Mouse (Mus musculus) heart, postnatal 0 days (tissue): Measurements from ENCODE around the gene Sf3a2. TPM values are rescaled to one million over a fixed set of nuclear protein-coding genes. Genes with fewer than 3 reads are reported as not detected.

Source experiments
- ATAC-seq: fragments of 200-750 bp; cut with Nextera tagmentation; 2 replicates; pipeline ENCODE4 v1.8.0; 2017; ENCODE audit warnings: low read depth, moderate number of reproducible peaks, moderate library complexity; ENCODE audit not compliant: insufficient read depth
- DNase-seq: peaks from one replicate; pipeline ENCODE4 v3.0.0-alpha.2; 2016; ENCODE audit warnings: low spot score
- H3K27ac ChIP-seq: fragments of 300-500 bp; sonication (generic); 2 replicates; pipeline ENCODE4 v1.5.1; 2014; ENCODE audit warnings: low read depth, mild to moderate bottlenecking
- H3K27me3 ChIP-seq: fragments of 300-500 bp; sonication (generic); 2 replicates; pipeline ENCODE4 v1.6.1; 2014; ENCODE audit warnings: low read length, mixed read lengths; ENCODE audit not compliant: control insufficient read depth, insufficient read depth
- H3K36me3 ChIP-seq: fragments of 300-500 bp; sonication (generic); replicated peaks from 2 replicates; pipeline ENCODE4 v1.6.1; 2014; ENCODE audit warnings: low read length, mixed read lengths; ENCODE audit not compliant: control insufficient read depth, insufficient read depth
- H3K4me1 ChIP-seq: fragments of 300-500 bp; sonication (generic); 2 replicates; pipeline ENCODE4 v1.6.1; 2014; ENCODE audit warnings: antibody characterized with exemption; ENCODE audit not compliant: control insufficient read depth, insufficient read depth
- H3K4me2 ChIP-seq: fragments of 300-500 bp; sonication (generic); 2 replicates; pipeline ENCODE4 v1.6.1; 2014; ENCODE audit warnings: low read depth, mild to moderate bottlenecking, low read length, moderate library complexity
- H3K4me3 ChIP-seq: fragments of 300-500 bp; sonication (generic); 2 replicates; pipeline ENCODE4 v1.5.1; 2014; ENCODE audit warnings: low read depth, low read length
- H3K9ac ChIP-seq: fragments of 300-500 bp; sonication (generic); replicated peaks from 2 replicates; pipeline ENCODE4 v1.6.1; 2014; ENCODE audit warnings: low read depth, low read length, mixed read lengths
- H3K9me3 ChIP-seq: fragments of 300-500 bp; sonication (generic); replicated peaks from 2 replicates; pipeline ENCODE4 v1.6.1; 2016; ENCODE audit warnings: low read length; ENCODE audit not compliant: control insufficient read depth
- CTCF ChIP-seq: IDR thresholded peaks from 2 replicates; pipeline ENCODE4 v1.5.1; 2016; ENCODE audit warnings: antibody characterized with exemption, control low read depth, low read depth
- EP300 ChIP-seq: IDR thresholded peaks from 2 replicates; pipeline ENCODE4 v1.6.1; 2016; ENCODE audit warnings: antibody characterized with exemption, low read depth
- WGBS: fragments of 180-500 bp; shearing (Covaris S2); extraction: QIAGEN DNeasy Blood & Tissue Kit; methylation state at CpG from one replicate; pipeline ENCODE4 v1.1.7; 2014; 5-methylcytosine and 5-hydroxymethylcytosine counted together
- microRNA counts: library from miRNA; unstranded; fragments of <30 nt; microRNA quantifications from one replicate; lab custom pipeline; 2015
- microRNA-seq: library from miRNA; unstranded; fragments of <30 nt; microRNA quantifications from one replicate; pipeline ENCODE4, GENCODE M21; 2016
- polyA plus RNA-seq: library from polyadenylated mRNA; unstranded; fragments of >200 nt; fragmentation: Nextera tagmentation; extraction: Ambion mirVana; gene quantifications from 2 replicates; pipeline ENCODE4 v1.2.1, GENCODE M21; 2015
- total RNA-seq: library from RNA; depleted of rRNA; stranded (reverse); fragments of >200 nt; gene quantifications from 2 replicates; pipeline ENCODE4 v1.2.3, GENCODE M21; 2014; ENCODE audit warnings: low replicate concordance; rRNA removed

Gene Sf3a2
- total and polyA plus RNA-seq, 2 experiments from 2014 or later: 8.8 to 25.2 TPM

- H3K4me3 ChIP-seq: no peak overlapping the region
- no peak for DNase-seq
- H3K9ac ChIP-seq: no peak overlapping the region
- H3K27me3 ChIP-seq: peaks cover 16% of the 10 kb centered on the region
- H3K4me2 ChIP-seq: no peak overlapping the region
- ATAC-seq: peak; percentile 43
- H3K9me3 ChIP-seq: no peaks in the 10 kb centered on the region
- peaks cover 8% of the 10 kb centered on the region for H3K4me1 ChIP-seq
- WGBS: 9% methylated on average over 10 of the region's 10 CpGs
- H3K27ac ChIP-seq: no peak overlapping the region
- H3K36me3 ChIP-seq: peaks cover 17% of the 10 kb centered on the region
- no peak for TF ChIP-seq CTCF
- TF ChIP-seq EP300: no peak
Measured at GRCm38 (mm10) chr10:80848571-80848970, 50.6 kb downstream of the Sf3a2 start.

MicroRNAs encoded within 50 kb of the gene (microRNA counts, 519-probe panel; counts per million panel counts)
- microRNA mmu-miR-1982 (lab: Ali Mortazavi, UCI): not detected

Small RNA genes lying within 50 kb of the gene (microRNA-seq; reads per million reads assigned to microRNA genes)
- gene Mir1982: 11.6 reads per million, percentile 31 among the genes with 10 or more reads in this experiment

Other genes with a start within 250 kb of the Sf3a2 start
- 13.1 and 17.6 TPM in 2 replicates for gene Rexo1, start 236.6 kb upstream of the Sf3a2 start, total RNA-seq
- 7.6 TPM in 2 replicates for gene Rexo1, start 236.6 kb upstream of the Sf3a2 start, polyA plus RNA-seq
- 9.3 TPM in 2 replicates for gene Klf16, start 220.9 kb upstream of the Sf3a2 start, total RNA-seq
- gene Klf16, start 220.9 kb upstream of the Sf3a2 start, polyA plus RNA-seq: 3.1 and 3.5 TPM in 2 replicates
- gene Abhd17a, start 207.9 kb upstream of the Sf3a2 start, total RNA-seq: 194 and 462 TPM in 2 replicates
- 88.2 and 88.6 TPM in 2 replicates for gene Abhd17a, start 207.9 kb upstream of the Sf3a2 start, polyA plus RNA-seq
- 25.8 and 44.5 TPM in 2 replicates for gene Scamp4, start 195.3 kb upstream of the Sf3a2 start, total RNA-seq
- gene Scamp4, start 195.3 kb upstream of the Sf3a2 start, polyA plus RNA-seq: 39.2 and 39.8 TPM in 2 replicates
- gene Adat3, start 195.3 kb upstream of the Sf3a2 start, total RNA-seq: 1.6 and 4.5 TPM in 2 replicates
- 1.8 and 2.7 TPM in 2 replicates for gene Adat3, start 195.3 kb upstream of the Sf3a2 start, polyA plus RNA-seq
- gene Gm49322, start 192.2 kb upstream of the Sf3a2 start, total RNA-seq: 0.23 and 1.3 TPM in 2 replicates
- gene Gm49322, start 192.2 kb upstream of the Sf3a2 start, polyA plus RNA-seq: 0.33 and 0.38 TPM in 2 replicates
- gene Csnk1g2, start 175.4 kb upstream of the Sf3a2 start, total RNA-seq: 141 and 149 TPM in 2 replicates
- 69.1 and 75.6 TPM in 2 replicates for gene Csnk1g2, start 175.4 kb upstream of the Sf3a2 start, polyA plus RNA-seq
- 92.2 and 108 TPM in 2 replicates for gene Btbd2, start 141.1 kb upstream of the Sf3a2 start, total RNA-seq
- 36.7 and 40.6 TPM in 2 replicates for gene Btbd2, start 141.1 kb upstream of the Sf3a2 start, polyA plus RNA-seq
- gene Mknk2, start 120.1 kb upstream of the Sf3a2 start, total RNA-seq: 150 and 174 TPM in 2 replicates
- 76.9 and 78.3 TPM in 2 replicates for gene Mknk2, start 120.1 kb upstream of the Sf3a2 start, polyA plus RNA-seq
- gene Mob3a, start 96.2 kb upstream of the Sf3a2 start, total RNA-seq: 15.0 and 15.6 TPM in 2 replicates
- 10.8 and 11.5 TPM in 2 replicates for gene Mob3a, start 96.2 kb upstream of the Sf3a2 start, polyA plus RNA-seq
- gene Izumo4, start 96.0 kb upstream of the Sf3a2 start, total RNA-seq: 6.6 and 6.9 TPM in 2 replicates
- 3.6 and 7.3 TPM in 2 replicates for gene Izumo4, start 96.0 kb upstream of the Sf3a2 start, polyA plus RNA-seq
- 72.7 and 77.9 TPM in 2 replicates for gene Ap3d1, start 55.9 kb upstream of the Sf3a2 start, total RNA-seq
- 31.6 and 34.3 TPM in 2 replicates for gene Ap3d1, start 55.9 kb upstream of the Sf3a2 start, polyA plus RNA-seq
- 19.4 and 32.8 TPM in 2 replicates for gene Dot1l, start 43.0 kb upstream of the Sf3a2 start, total RNA-seq
- 13.1 and 14.0 TPM in 2 replicates for gene Dot1l, start 43.0 kb upstream of the Sf3a2 start, polyA plus RNA-seq
- 29.3 and 50.6 TPM in 2 replicates for gene Plekhj1, start 428 bp downstream of the Sf3a2 start, total RNA-seq
- gene Plekhj1, start 428 bp downstream of the Sf3a2 start, polyA plus RNA-seq: 41.8 and 44.4 TPM in 2 replicates
- 4.0 TPM in 1 of 2 replicates, not detected in the other for gene Amh, start 7.0 kb downstream of the Sf3a2 start, total RNA-seq
- 0.18 and 0.22 TPM in 2 replicates for gene Amh, start 7.0 kb downstream of the Sf3a2 start, polyA plus RNA-seq
- 2.2 TPM in 1 of 2 replicates, not detected in the other for gene Jsrp1, start 15.3 kb downstream of the Sf3a2 start, total RNA-seq
- gene Jsrp1, start 15.3 kb downstream of the Sf3a2 start, polyA plus RNA-seq: 2.3 and 2.7 TPM in 2 replicates
- gene Oaz1, start 28.5 kb downstream of the Sf3a2 start, total RNA-seq: 2,373 and 2,460 TPM in 2 replicates
- 1,975 and 1,990 TPM in 2 replicates for gene Oaz1, start 28.5 kb downstream of the Sf3a2 start, polyA plus RNA-seq
- 0.92 and 4.2 TPM in 2 replicates for gene Lingo3, start 45.8 kb downstream of the Sf3a2 start, total RNA-seq
- gene Lingo3, start 45.8 kb downstream of the Sf3a2 start, polyA plus RNA-seq: 1.1 and 1.5 TPM in 2 replicates
- gene Lsm7, start 57.0 kb downstream of the Sf3a2 start, total RNA-seq: 71.8 and 118 TPM in 2 replicates
- 160 and 162 TPM in 2 replicates for gene Lsm7, start 57.0 kb downstream of the Sf3a2 start, polyA plus RNA-seq
- 35.7 and 44.4 TPM in 2 replicates for gene Sppl2b, start 57.1 kb downstream of the Sf3a2 start, total RNA-seq
- 23.3 and 24.2 TPM in 2 replicates for gene Sppl2b, start 57.1 kb downstream of the Sf3a2 start, polyA plus RNA-seq
- gene Tmprss9, start 73.7 kb downstream of the Sf3a2 start, total RNA-seq: not detected in 2 replicates
- 0.03 TPM in 1 of 2 replicates, not detected in the other for gene Tmprss9, start 73.7 kb downstream of the Sf3a2 start, polyA plus RNA-seq
- 163 and 256 TPM in 2 replicates for gene Timm13, start 102.8 kb downstream of the Sf3a2 start, total RNA-seq
- 355 and 386 TPM in 2 replicates for gene Timm13, start 102.8 kb downstream of the Sf3a2 start, polyA plus RNA-seq
- gene Lmnb2, start 120.0 kb downstream of the Sf3a2 start, total RNA-seq: 13.9 and 18.9 TPM in 2 replicates
- 9.1 and 9.7 TPM in 2 replicates for gene Lmnb2, start 120.0 kb downstream of the Sf3a2 start, polyA plus RNA-seq
- 18.9 and 26.8 TPM in 2 replicates for gene Gadd45b, start 131.9 kb downstream of the Sf3a2 start, total RNA-seq
- gene Gadd45b, start 131.9 kb downstream of the Sf3a2 start, polyA plus RNA-seq: 22.3 and 28.0 TPM in 2 replicates
- gene Gng7, start 216.7 kb downstream of the Sf3a2 start, total RNA-seq: 0.11 and 0.93 TPM in 2 replicates
- gene Gng7, start 216.7 kb downstream of the Sf3a2 start, polyA plus RNA-seq: 0.64 and 0.85 TPM in 2 replicates
- gene Diras1, start 227.5 kb downstream of the Sf3a2 start, total RNA-seq: not detected in 2 replicates
- gene Diras1, start 227.5 kb downstream of the Sf3a2 start, polyA plus RNA-seq: not detected in 2 replicates
- gene Slc39a3, start 239.2 kb downstream of the Sf3a2 start, total RNA-seq: 18.7 and 29.3 TPM in 2 replicates
- gene Slc39a3, start 239.2 kb downstream of the Sf3a2 start, polyA plus RNA-seq: 6.3 and 7.5 TPM in 2 replicates